Mouse (Mus musculus): ENCODE measurements at regions not wholly inside any gene's neighbourhood (a gene's known extent, or its start where the extent isn't known, plus 50 kb on each side); places are given as distances from the start of the nearest gene placed in this dataset.

DNA sequence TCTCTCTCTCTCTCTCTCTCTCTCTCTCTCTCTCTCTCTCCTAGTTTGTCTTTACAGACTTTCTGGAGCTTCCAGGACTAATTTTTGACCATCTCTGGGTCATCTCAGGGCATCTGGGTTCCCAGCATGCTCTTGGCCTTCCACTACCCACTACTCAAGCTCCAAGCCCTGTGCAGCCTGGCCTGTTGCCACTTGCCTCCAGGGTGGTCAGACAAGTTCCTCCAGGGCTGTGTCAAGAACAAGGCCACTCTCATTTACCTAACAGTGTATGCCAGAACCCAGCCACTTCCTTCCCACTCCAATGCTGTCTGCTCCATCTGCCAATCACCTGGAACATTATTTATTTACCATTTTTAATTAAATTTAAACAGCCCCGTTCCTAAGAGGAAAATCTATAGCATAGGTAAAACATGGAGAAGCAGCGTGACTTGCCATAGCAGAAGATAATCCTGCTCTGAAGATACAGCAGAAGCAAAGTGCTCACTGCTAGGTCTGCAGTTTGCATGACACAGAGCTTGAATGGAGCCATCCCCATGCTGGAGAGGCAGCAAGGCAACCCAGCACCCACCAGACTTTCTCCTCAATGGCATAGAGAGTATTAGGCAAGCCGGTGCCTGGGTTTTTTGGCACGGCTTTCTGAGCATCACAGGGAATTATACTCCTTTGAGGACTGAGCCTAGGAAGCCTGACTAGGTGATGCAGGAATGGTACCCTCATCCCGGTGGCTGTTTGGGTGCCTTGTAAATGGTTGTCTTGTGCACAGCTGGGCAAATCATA lies 54.0 kb downstream of the Foxi1 start:
- Histone ChIP-seq H3K4me1 (ENCODE audit: control insufficient read depth, insufficient read depth, low read length) (no peaks in the 10 kb centered on the region), H3K9ac (replicated peaks; ENCODE audit: low read length) (no peak overlapping the region), H3K27me3 (ENCODE audit: control insufficient read depth, insufficient read depth, low read length) (no peaks in the 10 kb centered on the region), H3K9me3 (ENCODE audit: control insufficient read depth, low read length) (no peaks in the 10 kb centered on the region), H3K36me3 (ENCODE audit: control insufficient read depth, insufficient read depth, low read length) (no peaks in the 10 kb centered on the region), H3K4me3 (replicated peaks; ENCODE audit: low read depth, low read length) (no peak overlapping the region), H3K4me2 (ENCODE audit: low read length) (no peak overlapping the region), H3K27ac (replicated peaks; ENCODE audit: low read depth, low read length) (no peak overlapping the region)
- ATAC-seq (ENCODE audit: low FRiP score, low TSS enrichment) (no peak), DNase-seq (no peak)
- 91% methylated on average over 5 of the region's 5 CpGs for WGBS

DNA sequence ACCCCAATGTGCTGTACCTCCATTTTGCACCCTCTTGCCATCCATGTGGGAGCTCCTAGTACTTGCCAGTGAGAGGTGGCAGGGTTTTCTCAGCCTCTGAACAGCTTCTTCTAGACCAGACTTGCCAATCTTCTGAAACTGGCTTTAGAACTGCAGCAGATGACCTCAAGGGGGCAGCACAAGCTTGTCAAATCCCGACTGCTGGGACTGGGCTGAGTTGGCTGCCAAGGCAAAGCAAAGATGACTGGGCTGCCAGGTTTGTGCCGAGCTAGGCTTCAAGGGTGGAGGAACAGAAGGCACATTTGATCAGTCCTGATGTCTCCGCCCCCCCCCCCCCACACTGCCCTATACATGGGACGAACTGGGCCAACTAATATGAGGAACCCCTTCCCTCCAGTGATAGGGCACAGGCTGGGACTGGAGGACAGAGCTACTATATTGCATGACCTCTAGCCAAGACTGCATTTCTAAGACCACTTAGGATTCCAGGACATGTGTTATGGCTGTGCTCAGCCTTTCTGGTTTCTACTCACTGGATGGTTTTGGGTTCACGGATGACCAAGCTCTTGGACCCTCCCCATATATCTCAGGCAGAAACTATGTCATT lies 51.1 kb upstream of the 4930469K13Rik start:
- Histone ChIP-seq H3K4me3 (replicated peaks; ENCODE audit: low read depth, low read length) (no peak overlapping the region), H3K9me3 (ENCODE audit: control insufficient read depth, low read length) (no peaks in the 10 kb centered on the region), H3K36me3 (ENCODE audit: control insufficient read depth, insufficient read depth, low read length) (no peaks in the 10 kb centered on the region), H3K27me3 (ENCODE audit: control insufficient read depth, insufficient read depth, low read length) (no peaks in the 10 kb centered on the region), H3K4me2 (ENCODE audit: low read length) (no peak overlapping the region), H3K4me1 (ENCODE audit: control insufficient read depth, insufficient read depth, low read length) (no peaks in the 10 kb centered on the region), H3K9ac (replicated peaks; ENCODE audit: low read length) (no peak overlapping the region), H3K27ac (replicated peaks; ENCODE audit: low read depth, low read length) (no peak overlapping the region)
- 33% methylated on average over 5 of the region's 5 CpGs for WGBS
- ATAC-seq (ENCODE audit: low FRiP score, low TSS enrichment) (peak; percentile 70), DNase-seq (peak; percentile 89)

Data from midbrain, embryonic 14.5 days (tissue).